Mouse (Mus musculus) spleen, adult 2 months (tissue): Measurements from ENCODE around the gene Ubac2.

Experiments
- CTCF ChIP-seq: fragments of 200-500 bp; IDR thresholded peaks from 2 replicates; pipeline ENCODE4 v1.5.1; 2011; ENCODE audit warnings: mild to moderate bottlenecking, inconsistent platforms; ENCODE audit not compliant: insufficient read depth, insufficient read length, insufficient replicate concordance; ENCODE audit errors: extremely low read depth
- POLR2A ChIP-seq: fragments of 200-500 bp; IDR thresholded peaks from 2 replicates; pipeline ENCODE4 v1.6.1; 2011; ENCODE audit warnings: low read depth, low read length, inconsistent platforms

DNA sequence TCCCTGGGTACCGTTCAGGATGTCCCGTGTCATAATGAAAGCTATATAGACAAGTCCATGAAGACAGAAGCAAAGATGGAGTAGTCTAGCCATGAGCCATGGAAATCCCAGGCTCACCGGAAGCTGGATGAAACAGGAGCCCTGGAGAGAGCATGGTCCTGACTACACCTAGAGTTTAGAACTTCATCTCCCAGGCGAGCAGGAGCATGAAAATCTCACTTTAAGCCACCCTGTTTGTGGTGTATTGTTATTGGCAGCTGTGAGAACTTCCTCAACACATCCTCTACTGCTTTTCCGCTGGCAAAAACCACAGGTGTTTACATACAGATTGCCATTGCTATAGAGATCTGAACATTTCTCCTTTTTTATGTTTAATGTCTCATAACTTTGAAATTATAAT, 185.2 kb downstream of the Ubac2 start:
- peak; percentile 16; the same call in 1 of the 2 replicates for TF ChIP-seq POLR2A
- TF ChIP-seq CTCF, result no peak
